Mouse (Mus musculus) frontal cortex, postnatal 25 days (tissue): ENCODE data around the gene Frrs1l.

Source experiments
- DNase-seq, 2 experiments: peaks; one replicate each; pipeline ENCODE4 v3.0.0; 2022; ENCODE audit warnings: low spot score in 2 of 2

Frrs1l gene

DNA sequence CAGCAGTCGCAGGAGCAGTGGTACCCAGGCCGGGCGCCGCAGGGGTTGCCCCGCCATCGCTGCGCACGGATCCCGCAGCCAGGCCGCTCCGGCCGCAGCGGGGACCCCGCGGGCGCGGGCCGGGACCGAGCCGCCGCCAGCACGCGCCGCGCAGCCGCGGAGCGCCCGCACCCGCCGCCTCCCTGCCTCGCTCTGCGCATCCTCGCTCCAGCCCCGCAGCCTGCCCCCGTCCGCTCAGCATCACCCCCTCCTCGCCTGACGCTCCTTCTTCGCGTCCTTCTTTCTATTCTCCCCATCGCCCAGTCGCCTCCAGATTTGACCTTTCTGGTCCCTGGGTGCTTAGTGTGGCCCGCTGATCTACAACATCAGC is at the start of gene Frrs1l:
Gene Frrs1l (minus strand): TSS at position 177 of the 370 bp plus-strand sequence.
- DNase-seq: peak; percentile 41 to 56

DNA sequence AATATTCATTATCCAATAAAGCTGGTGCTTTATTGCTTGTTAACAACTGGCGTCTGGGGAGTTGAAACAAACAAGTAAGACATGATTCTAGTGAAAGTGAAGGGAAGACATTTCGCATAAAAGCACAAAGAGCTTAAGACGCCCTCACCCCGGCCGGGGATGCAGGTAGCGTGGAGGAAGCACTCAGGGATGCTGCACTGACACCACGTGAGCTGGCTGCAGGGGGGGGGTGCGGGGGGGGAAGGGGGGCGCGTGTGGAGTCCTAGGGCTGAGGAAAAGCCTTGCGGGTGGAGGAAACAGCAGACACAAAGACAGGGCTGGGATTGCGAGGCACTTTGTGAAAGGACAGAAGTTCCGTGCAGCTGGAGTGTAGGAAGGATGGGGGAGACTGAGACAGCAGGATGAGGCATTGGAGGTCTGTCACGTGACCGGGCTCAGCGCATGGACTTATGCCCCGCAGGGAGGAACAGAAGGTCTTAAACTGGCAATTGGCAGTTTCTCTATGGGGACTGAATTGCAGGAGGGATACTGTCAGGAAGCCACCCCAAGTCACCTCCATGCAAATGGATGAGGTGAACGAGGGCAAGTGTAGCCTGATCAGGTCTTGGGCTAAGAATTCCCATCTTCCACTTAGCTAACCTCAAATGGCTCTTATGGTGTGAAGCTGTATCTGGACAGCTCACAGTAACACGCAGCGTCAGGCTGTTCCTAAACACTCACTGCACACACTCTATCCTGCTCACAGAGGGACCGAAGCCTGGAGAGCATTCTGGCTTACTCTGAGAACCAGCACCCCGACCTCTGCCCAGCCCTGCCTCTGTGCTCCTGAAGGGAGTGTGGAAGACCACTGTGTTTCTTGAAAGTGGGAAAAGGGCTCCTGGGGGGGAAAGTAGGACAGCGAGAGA is 49.2 kb upstream of the Frrs1l start:
- DNase-seq: peak in 1 of 2 experiments; percentile 34

GRCm38 (mm10) chr4:57037554-57037953 is 47.4 kb upstream of the Frrs1l start:
- DNase-seq: no peak

- no peak for DNase-seq
These were observed 44.0 kb upstream of the Frrs1l start for GRCm38 (mm10) chr4:57034169-57034568.

GRCm38 (mm10) chr4:57031440-57031839 is 41.2 kb upstream of the Frrs1l start:
- no peak for DNase-seq

DNA sequence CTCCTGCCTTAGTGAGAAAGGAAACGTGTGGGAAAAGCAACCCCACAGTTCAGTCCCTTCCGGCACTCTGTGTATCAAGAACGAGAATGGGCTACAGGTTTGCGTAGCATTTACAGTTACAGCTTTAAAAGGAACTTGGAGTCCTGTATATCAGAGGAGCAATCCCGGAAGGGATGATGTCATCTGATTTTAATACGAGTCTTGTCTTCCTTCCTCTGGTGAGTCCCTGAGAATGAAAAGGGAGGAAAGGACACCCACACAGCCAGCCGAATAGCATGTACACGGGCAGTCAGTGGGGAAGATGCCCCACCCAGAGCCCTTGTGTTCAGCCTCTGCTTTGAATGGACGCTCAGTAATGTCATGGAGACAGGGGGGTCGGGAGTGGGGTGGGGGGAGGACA is 37.8 kb upstream of the Frrs1l start:
- no peak for DNase-seq

DNA sequence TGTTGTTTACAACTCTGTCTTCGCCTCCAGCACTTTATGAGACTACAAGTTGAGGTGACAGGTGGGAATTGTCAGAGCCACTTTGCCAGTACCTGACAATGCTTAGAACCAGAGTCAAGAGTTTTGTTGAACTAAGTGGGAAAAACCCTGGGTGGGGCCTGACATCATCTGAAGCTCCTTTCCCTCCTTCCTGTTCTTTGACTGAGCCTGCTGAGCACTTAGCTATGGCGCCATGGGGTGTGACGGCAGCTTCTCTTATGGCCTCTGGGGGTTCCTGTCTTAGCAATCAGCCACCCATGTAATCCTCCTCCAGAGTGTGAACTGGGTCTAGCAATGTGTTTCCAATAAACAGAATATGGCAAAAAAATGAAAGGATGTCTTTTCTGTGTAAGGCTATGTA is 33.3 kb upstream of the Frrs1l start:
- no peak for DNase-seq

DNA sequence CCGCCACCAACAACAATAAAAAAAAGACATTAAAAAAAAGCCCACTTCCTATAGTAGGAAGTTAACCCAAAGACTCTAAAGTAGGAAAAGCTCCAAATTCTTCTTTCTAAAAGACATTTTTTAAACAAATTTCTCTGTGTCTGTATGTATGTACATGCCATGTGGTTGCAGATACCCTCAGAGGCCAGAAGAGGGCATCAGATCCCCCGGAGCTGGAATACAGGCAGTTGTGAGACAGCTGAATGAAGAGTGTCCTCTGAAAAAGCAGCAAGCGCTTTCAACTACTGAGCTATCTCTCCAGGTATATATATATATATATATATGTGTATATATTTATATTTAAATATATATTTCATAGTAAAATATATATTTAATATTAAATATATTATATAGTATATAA is 31.1 kb upstream of the Frrs1l start:
- DNase-seq: no peak

DNA sequence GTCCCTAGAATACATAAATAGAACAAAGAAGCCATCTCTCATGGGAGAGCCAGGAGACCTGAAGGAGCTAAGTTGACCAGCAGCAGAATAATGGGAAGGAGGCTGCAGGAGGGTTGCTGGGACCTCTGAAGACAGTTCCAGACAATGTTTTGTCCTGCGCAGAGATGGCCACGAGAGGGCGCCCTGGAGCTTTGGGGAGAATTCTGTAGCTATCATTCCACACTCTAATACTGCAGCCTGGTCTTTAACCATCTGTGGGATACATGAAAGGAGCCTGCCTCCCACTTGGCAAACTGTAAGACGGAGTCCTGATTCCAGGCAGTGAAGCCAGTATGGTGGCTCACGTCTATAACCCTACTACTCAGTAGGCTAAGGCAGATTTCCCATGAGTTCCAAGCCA is 27.0 kb upstream of the Frrs1l start:
- peak; percentile 59 to 61 for DNase-seq

DNA sequence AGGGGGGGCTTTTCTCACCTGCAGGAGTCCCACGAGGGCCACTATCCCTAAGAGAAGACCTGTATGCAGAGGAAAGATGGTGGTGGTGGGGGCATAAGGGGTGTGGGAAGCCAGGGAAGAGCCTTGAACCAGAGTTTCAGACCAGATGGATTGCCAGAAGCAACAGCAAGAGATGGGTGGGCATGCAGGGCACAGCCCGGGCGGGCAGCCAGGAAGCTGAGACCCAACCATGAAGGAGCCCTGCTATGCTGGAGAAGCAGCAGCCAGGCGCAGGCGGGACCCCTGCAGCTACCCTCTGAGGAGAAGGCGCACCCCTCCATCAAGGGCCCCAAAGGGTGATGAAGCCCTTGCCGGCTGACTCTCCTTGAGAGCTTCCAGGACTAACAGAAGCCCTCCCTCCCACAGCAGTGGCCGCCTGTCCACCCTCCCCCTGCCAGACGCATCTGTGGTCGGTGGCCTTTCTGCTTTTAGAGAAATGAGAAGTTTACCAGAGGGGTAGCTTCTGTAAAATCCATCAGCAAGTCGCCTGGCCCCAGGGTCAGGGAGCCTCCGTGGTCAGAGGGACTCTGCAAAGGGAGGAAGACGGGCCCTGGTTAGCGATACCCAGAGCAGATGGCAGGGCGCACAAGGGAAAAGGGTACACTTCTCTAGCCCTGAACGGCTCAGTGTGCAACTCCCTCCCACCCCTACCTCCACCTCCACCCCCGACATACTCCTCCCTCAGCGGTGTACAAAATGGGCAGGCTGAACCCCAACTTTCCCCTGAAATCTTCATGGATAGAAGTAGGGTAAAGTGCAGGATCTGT is 26.4 kb upstream of the Frrs1l start:
- no peak for DNase-seq

GRCm38 (mm10) chr4:57015032-57015431 is 24.8 kb upstream of the Frrs1l start:
- DNase-seq: no peak

DNA sequence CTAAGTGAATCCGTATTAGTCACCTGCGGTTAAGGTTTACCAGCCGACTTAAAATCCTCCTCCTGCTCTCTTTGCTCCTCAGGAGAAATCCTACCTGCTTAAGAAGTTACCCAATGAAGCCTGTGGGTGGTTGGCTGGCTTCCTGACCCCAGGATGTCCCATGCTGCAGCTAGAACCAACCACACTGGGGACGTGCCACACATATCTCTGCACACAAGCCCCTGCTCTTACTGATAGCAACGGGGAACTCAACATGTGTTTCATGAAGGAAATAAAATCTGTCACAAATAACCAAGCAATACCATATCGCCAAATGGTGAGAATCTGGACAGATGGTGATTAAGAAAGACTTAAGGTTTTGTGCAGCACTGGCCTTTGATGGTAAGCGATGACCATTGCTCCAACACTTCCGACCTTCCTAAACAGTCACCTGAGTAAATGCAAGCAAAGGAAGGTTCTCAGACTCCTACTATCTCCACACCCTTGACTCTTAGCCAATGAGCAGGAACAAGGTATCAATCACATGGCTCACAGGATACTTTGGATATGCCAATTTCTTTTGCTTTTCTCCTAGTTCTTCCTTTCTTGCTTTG is 21.4 kb upstream of the Frrs1l start:
- no peak for DNase-seq

DNA sequence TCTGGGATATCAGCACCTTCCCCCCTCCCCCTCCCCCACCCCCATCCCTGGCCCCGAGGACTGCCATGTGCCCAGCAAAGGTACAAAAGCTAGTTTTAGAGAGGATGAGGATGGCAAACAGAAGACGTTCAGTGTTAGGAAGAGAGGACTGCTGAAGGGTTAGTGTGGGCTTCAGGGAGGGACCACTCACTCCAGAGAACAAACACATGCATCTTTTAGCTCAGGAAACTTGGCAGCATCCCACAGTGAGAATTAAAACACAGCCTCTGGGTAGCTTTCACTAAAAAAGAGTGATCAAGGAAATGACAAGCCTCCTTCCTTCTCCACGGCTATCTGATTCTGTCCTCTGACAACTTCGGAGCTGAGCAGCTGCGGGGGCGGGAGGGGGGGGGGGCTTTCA is 20.7 kb upstream of the Frrs1l start:
- no peak for DNase-seq

DNA sequence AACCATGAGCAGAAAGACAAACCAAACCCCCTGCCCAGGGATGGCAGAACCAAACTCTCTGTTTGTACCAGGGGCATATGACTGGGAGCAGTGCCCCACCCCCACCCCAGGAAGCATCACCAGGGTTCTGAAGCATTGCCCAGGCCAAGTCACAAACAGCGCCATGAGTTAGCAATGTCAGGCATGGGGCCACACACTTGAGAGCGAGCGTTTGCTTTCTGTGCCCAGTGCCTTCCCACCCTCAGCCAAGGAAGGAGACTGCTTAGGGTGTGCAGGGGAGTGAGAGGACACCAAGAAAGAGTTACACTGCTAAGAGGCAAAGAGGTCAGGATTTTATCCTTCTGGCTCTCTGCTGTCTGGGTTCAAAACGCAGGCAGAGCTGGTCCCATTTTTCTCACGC is 20.2 kb upstream of the Frrs1l start:
- no peak for DNase-seq

GRCm38 (mm10) chr4:57007717-57008116 is 17.5 kb upstream of the Frrs1l start:
- DNase-seq: no peak

DNA sequence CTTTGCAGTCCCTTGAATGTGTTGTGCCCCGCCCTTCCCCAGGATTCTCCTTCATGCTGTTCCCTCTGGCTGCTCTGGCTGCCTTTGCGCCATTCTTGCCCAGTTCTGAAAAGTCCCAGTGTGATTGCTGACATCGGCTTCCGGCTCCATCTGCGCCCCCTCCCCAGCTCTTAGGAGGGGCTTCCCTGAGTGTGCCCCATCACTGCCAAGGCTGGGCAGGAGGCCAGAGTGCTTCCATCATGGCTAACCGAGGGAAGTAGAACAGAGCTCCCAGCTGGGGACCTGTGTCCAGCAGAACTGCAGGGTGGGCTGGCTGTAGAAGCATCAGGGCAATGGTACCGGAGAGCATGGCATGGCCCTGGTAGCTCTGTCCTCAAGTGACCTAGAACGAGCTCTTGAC is 14.8 kb upstream of the Frrs1l start:
- DNase-seq: no peak

GRCm38 (mm10) chr4:57003886-57004285 is 13.7 kb upstream of the Frrs1l start:
- no peak for DNase-seq

DNA sequence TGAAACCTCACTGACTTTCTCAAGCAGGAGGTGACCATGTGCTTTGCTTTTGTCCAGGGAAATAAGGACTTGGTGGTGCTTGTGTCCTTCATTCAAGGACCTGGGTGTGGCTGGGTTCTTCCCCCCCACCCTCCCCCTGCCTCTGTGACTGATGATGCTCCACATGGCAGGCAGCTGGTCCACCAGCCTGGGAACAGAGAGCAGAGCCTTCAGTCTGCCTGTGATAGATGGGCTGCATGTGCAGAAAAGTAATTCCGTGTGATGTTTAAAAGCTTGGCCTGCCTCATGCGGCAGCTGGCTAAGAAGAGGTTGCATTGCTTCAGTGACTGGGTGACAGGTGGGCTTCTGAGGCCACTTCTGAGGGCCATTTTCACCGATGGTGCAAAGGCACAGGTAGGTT is 12.6 kb upstream of the Frrs1l start:
- no peak for DNase-seq

DNA sequence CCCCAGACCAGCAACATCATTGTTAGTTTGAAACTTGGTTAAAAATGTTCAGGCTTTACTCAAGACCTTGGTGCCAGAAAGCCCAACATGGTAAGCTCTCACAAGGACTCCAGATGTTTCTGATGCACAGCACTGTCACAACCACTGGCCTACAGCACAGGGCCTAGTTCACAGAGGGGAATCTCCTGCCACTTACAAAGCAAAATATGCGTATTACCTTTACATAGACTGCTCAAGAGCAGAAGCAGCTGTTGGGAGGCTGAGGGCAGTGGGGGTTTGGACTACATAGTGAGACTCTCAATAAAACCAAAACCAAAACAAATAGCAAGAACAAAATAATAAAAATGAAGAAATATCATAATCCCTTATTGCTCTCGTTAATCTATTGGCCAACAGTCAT is 11.2 kb upstream of the Frrs1l start:
- no peak for DNase-seq

DNA sequence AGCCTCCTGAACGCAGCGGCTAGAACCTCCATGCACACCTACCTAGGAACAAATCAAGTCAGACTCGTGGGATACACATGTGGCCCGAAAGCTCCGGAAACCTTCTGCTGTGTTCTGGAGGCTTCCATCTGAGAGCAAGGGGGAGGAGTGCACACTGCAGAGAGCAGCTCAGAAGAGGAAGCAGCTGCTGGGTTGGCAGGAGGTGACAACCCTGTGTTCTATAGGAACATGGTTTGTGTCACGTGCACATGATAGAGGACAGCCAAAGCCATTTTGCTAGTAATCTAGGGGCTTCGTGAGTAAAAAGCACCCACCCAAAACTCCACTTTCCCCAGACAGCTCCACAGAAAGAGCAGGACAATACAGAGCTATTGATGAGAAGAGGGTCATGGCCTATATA is 3.1 kb upstream of the Frrs1l start:
- no peak for DNase-seq

- no peak for DNase-seq
These were observed 1.8 kb upstream of the Frrs1l start for GRCm38 (mm10) chr4:56991951-56992350.

- no peak for DNase-seq
These were observed 568 bp downstream of the Frrs1l start for GRCm38 (mm10) chr4:56989431-56990214.
